ENCODE assay signal across 8 mouse cellular contexts in genomic region chr7:35659173-35659572, GRCm38 (mm10). TPM values are rescaled to one million over a fixed set of nuclear protein-coding genes. Genes with fewer than 3 reads are reported as not detected.
DNase-seq lines count a peak whose midpoint lies in the region; ATAC-seq and TF ChIP-seq lines count a peak whose summit lies in the region.

No protein-coding gene starts in this region.

- ATAC-seq in granulocyte monocyte progenitor cell, adult 5-6 weeks (replicated peaks; ENCODE audit: poor library complexity, severe bottlenecking), result peak; percentile 61

- no peak overlapping the region for H3K9ac ChIP-seq in heart, adult 2 months (ENCODE audit: low read depth, low read length)

- no peak for TF ChIP-seq POLR2A in heart, adult 2 months (IDR thresholded peaks at IDR 0.05; ENCODE audit: insufficient read depth, low read depth, low read length)
- no peak for TF ChIP-seq POLR2A in small intestine, adult 2 months (IDR thresholded peaks at IDR 0.05; ENCODE audit: low read depth, low read length)

- DNase-seq in heart, adult 2 months, result no peak
- DNase-seq in heart, postnatal 25 days (ENCODE audit: low spot score), result no peak
- peak; percentile 36 for DNase-seq in urinary bladder, postnatal 14 days (ENCODE audit: low spot score)
- no peak for DNase-seq in urinary bladder, postnatal 4 days (ENCODE audit: low spot score in 2 of 2)
- no peak for DNase-seq in cerebellum, adult 9-11 months
- no peak for DNase-seq in layer of hippocampus, postnatal 14 days (ENCODE audit: low spot score in 2 of 2)

- peak; percentile 84 for TF ChIP-seq CTCF in heart, adult 2 months (IDR thresholded peaks at IDR 0.05)
- peak; percentile 76; the same call in 1 of the 2 replicates for TF ChIP-seq CTCF in small intestine, adult 2 months (IDR thresholded peaks at IDR 0.05; ENCODE audit: extremely low read depth, insufficient read length, insufficient replicate concordance, low read depth, low read length)

- H3K27ac ChIP-seq in heart, adult 2 months, result no peak overlapping the region
- no peak overlapping the region for H3K27ac ChIP-seq in small intestine, adult 2 months (ENCODE audit: insufficient read depth, low read depth, low read length)

- H3K4me1 ChIP-seq in heart, adult 2 months (ENCODE audit: control insufficient read depth, insufficient read depth, low read length), result no peaks in the 10 kb centered on the region
- H3K4me1 ChIP-seq in small intestine, adult 2 months (ENCODE audit: control insufficient read depth, insufficient read depth, insufficient read length, low read length), result no peaks in the 10 kb centered on the region

- H3K27me3 ChIP-seq in heart, adult 2 months (ENCODE audit: control insufficient read depth, insufficient read depth, low read length), result no peaks in the 10 kb centered on the region
- no peaks in the 10 kb centered on the region for H3K27me3 ChIP-seq in small intestine, adult 2 months (ENCODE audit: control insufficient read depth, insufficient read depth, low read length)

- 56% methylated on average over 3 of the region's 3 CpGs for WGBS in heart, adult 2 months
- 56% methylated on average over 3 of the region's 3 CpGs for WGBS in small intestine, adult 2 months

- H3K79me2 ChIP-seq in heart, adult 2 months (replicated peaks; ENCODE audit: control insufficient read depth, insufficient read depth, low read length), result no peaks in the 10 kb centered on the region

- no peak for TF ChIP-seq EP300 in heart, adult 2 months (IDR thresholded peaks at IDR 0.05; ENCODE audit: insufficient read depth, low read depth, low read length)

- H3K4me3 ChIP-seq in heart, adult 2 months, result no peak overlapping the region
- H3K4me3 ChIP-seq in small intestine, adult 2 months (ENCODE audit: low read depth, low read length), result no peak overlapping the region

- intact Hi-C loops in heart, adult 2 months (cut with DNase I), result no loop called here
- intact Hi-C loops in heart, postnatal 25 days (cut with DNase I), result no loop called here

- no peaks in the 10 kb centered on the region for H3K36me3 ChIP-seq in heart, adult 2 months (ENCODE audit: control insufficient read depth, insufficient read depth, low read length)
- no peaks in the 10 kb centered on the region for H3K36me3 ChIP-seq in small intestine, adult 2 months (ENCODE audit: control insufficient read depth, insufficient read depth, low read length)

RNA-seq across cellular contexts. Expression of gene Pdcd5, which starts 11.9 kb away (rescaled TPM):
- 100 to 1,000 TPM; 104 to 118 TPM for total RNA-seq in heart, adult 2 months (2021)
- polyA plus RNA-seq in heart, adult 2 months (2012; rRNA removed), result 36.0 and 48.6 TPM in 2 replicates
- total RNA-seq in heart, postnatal 25 days (2021), result 100 to 1,000 TPM in 1 of 2 experiments, 10 to 100 TPM in 1; 95.0 to 104 TPM
- 133 and 145 TPM in 2 replicates for total RNA-seq in granulocyte monocyte progenitor cell, adult 5-6 weeks (2014; fragmentation: Nextera tagmentation)
- total RNA-seq in granulocyte monocyte progenitor cell, adult 5-6 weeks (2017), result 94.4 and 114 TPM in 2 replicates
- polyA plus RNA-seq in small intestine, adult 2 months (2012; rRNA removed), result 23.4 and 60.3 TPM in 2 replicates
- total RNA-seq in layer of hippocampus, postnatal 14 days (2021), result 10 to 100 TPM; 83.5 to 87.2 TPM
